Mouse (Mus musculus): ENCODE results near the gene Rabl3. TPM values are rescaled to one million over a fixed set of nuclear protein-coding genes. Genes with fewer than 3 reads are reported as not detected.

Gene Rabl3
- 34.4 and 36.3 TPM in 2 replicates for polyA plus RNA-seq (2014; fragmentation: Nextera tagmentation; extraction: Ambion mirVana)

- peak; percentile 98 for ATAC-seq (replicated peaks; ENCODE audit: insufficient number of reproducible peaks, low FRiP score, low TSS enrichment)
- peak within 1 kb of the TSS; percentile 93 for H3K27ac ChIP-seq (ENCODE audit: low read depth, low read length)
- H3K4me1 ChIP-seq (ENCODE audit: control insufficient read depth, insufficient read depth, low read length), result peaks cover 12% of the 10 kb centered on the region; the same call in 1 of the 2 replicates
- H3K9ac ChIP-seq (ENCODE audit: low read depth, low read length), result peak within 1 kb of the TSS; percentile 95
- 2% methylated on average over 41 of the region's 41 CpGs for WGBS (ENCODE audit: insufficient replicate concordance)
- H3K4me2 ChIP-seq, result peak within 1 kb of the TSS; percentile 77
- H3K36me3 ChIP-seq (ENCODE audit: control insufficient read depth, insufficient read depth, low read length), result peaks cover 8% of the 10 kb centered on the region
- no peaks in the 10 kb centered on the region for H3K9me3 ChIP-seq (replicated peaks; ENCODE audit: control insufficient read depth, low read length)
- H3K4me3 ChIP-seq (ENCODE audit: low read depth, low read length), result peak within 1 kb of the TSS; percentile 86
- H3K27me3 ChIP-seq (ENCODE audit: control insufficient read depth, insufficient read depth, low read length), result no peaks in the 10 kb centered on the region
Measured at GRCm38 (mm10) chr16:37539611-37540580, at the start of gene Rabl3, which contains the start of gene Gtf2e1. Gene Rabl3, plus strand, starts transcription at chr16:37539885. Gene Gtf2e1, minus strand, starts transcription at chr16:37539789.

- Histone ChIP-seq H3K36me3 (ENCODE audit: control insufficient read depth, insufficient read depth, low read length) (no peaks in the 10 kb centered on the region), H3K4me3 (ENCODE audit: low read depth, low read length) (no peak overlapping the region), H3K9me3 (replicated peaks; ENCODE audit: control insufficient read depth, low read length) (no peaks in the 10 kb centered on the region), H3K4me2 (no peak overlapping the region), H3K27me3 (ENCODE audit: control insufficient read depth, insufficient read depth, low read length) (no peaks in the 10 kb centered on the region), H3K4me1 (ENCODE audit: control insufficient read depth, insufficient read depth, low read length) (no peaks in the 10 kb centered on the region), H3K9ac (ENCODE audit: low read depth, low read length) (no peak overlapping the region), H3K27ac (ENCODE audit: low read depth, low read length) (no peak overlapping the region)
- ATAC-seq (replicated peaks; ENCODE audit: insufficient number of reproducible peaks, low FRiP score, low TSS enrichment), result no peak
- 81% methylated on average over 6 of the region's 6 CpGs for WGBS (ENCODE audit: insufficient replicate concordance)
Measured at GRCm38 (mm10) chr16:37495017-37495416, 44.7 kb upstream of the Rabl3 start.

GRCm38 (mm10) chr16:37498581-37498980 is 41.1 kb upstream of the Rabl3 start:
- no peaks in the 10 kb centered on the region for H3K9me3 ChIP-seq (replicated peaks; ENCODE audit: control insufficient read depth, low read length)
- no peak for ATAC-seq (replicated peaks; ENCODE audit: insufficient number of reproducible peaks, low FRiP score, low TSS enrichment)
- no peaks in the 10 kb centered on the region for H3K27me3 ChIP-seq (ENCODE audit: control insufficient read depth, insufficient read depth, low read length)
- H3K4me1 ChIP-seq (ENCODE audit: control insufficient read depth, insufficient read depth, low read length), result no peaks in the 10 kb centered on the region
- no peak overlapping the region for H3K27ac ChIP-seq (ENCODE audit: low read depth, low read length)
- H3K9ac ChIP-seq (ENCODE audit: low read depth, low read length), result no peak overlapping the region
- WGBS (ENCODE audit: insufficient replicate concordance), result 69% methylated on average over 9 of the region's 9 CpGs
- H3K36me3 ChIP-seq (ENCODE audit: control insufficient read depth, insufficient read depth, low read length), result no peaks in the 10 kb centered on the region
- no peak overlapping the region for H3K4me3 ChIP-seq (ENCODE audit: low read depth, low read length)
- H3K4me2 ChIP-seq, result no peak overlapping the region

- Histone ChIP-seq H3K9me3 (replicated peaks; ENCODE audit: control insufficient read depth, low read length) (no peaks in the 10 kb centered on the region), H3K27me3 (ENCODE audit: control insufficient read depth, insufficient read depth, low read length) (no peaks in the 10 kb centered on the region), H3K4me2 (no peak overlapping the region), H3K4me1 (ENCODE audit: control insufficient read depth, insufficient read depth, low read length) (no peaks in the 10 kb centered on the region), H3K36me3 (ENCODE audit: control insufficient read depth, insufficient read depth, low read length) (no peaks in the 10 kb centered on the region), H3K4me3 (ENCODE audit: low read depth, low read length) (no peak overlapping the region), H3K27ac (ENCODE audit: low read depth, low read length) (no peak overlapping the region), H3K9ac (ENCODE audit: low read depth, low read length) (no peak overlapping the region)
- 73% methylated on average over 1 of the region's 1 CpGs for WGBS (ENCODE audit: insufficient replicate concordance)
- ATAC-seq (replicated peaks; ENCODE audit: insufficient number of reproducible peaks, low FRiP score, low TSS enrichment), result no peak
Measured at GRCm38 (mm10) chr16:37504517-37504916, 35.2 kb upstream of the Rabl3 start.

GRCm38 (mm10) chr16:37506751-37507150 is 32.9 kb upstream of the Rabl3 start:
- no peak overlapping the region for H3K27ac ChIP-seq (ENCODE audit: low read depth, low read length)
- H3K9me3 ChIP-seq (replicated peaks; ENCODE audit: control insufficient read depth, low read length), result no peaks in the 10 kb centered on the region
- no peak for ATAC-seq (replicated peaks; ENCODE audit: insufficient number of reproducible peaks, low FRiP score, low TSS enrichment)
- H3K4me3 ChIP-seq (ENCODE audit: low read depth, low read length), result no peak overlapping the region
- H3K9ac ChIP-seq (ENCODE audit: low read depth, low read length), result no peak overlapping the region
- peaks cover 14% of the 10 kb centered on the region for H3K36me3 ChIP-seq (ENCODE audit: control insufficient read depth, insufficient read depth, low read length)
- H3K4me1 ChIP-seq (ENCODE audit: control insufficient read depth, insufficient read depth, low read length), result no peaks in the 10 kb centered on the region
- H3K4me2 ChIP-seq, result no peak overlapping the region
- WGBS (ENCODE audit: insufficient replicate concordance), result 54% methylated on average over 9 of the region's 9 CpGs
- no peaks in the 10 kb centered on the region for H3K27me3 ChIP-seq (ENCODE audit: control insufficient read depth, insufficient read depth, low read length)

GRCm38 (mm10) chr16:37511489-37511888 is 28.2 kb upstream of the Rabl3 start:
- 92% methylated on average over 15 of the region's 15 CpGs for WGBS (ENCODE audit: insufficient replicate concordance)
- no peak for ATAC-seq (replicated peaks; ENCODE audit: insufficient number of reproducible peaks, low FRiP score, low TSS enrichment)
- no peaks in the 10 kb centered on the region for H3K9me3 ChIP-seq (replicated peaks; ENCODE audit: control insufficient read depth, low read length)
- H3K4me2 ChIP-seq, result no peak overlapping the region
- H3K4me3 ChIP-seq (ENCODE audit: low read depth, low read length), result no peak overlapping the region
- no peak overlapping the region for H3K9ac ChIP-seq (ENCODE audit: low read depth, low read length)
- H3K27ac ChIP-seq (ENCODE audit: low read depth, low read length), result no peak overlapping the region
- H3K27me3 ChIP-seq (ENCODE audit: control insufficient read depth, insufficient read depth, low read length), result no peaks in the 10 kb centered on the region
- peaks cover 22% of the 10 kb centered on the region for H3K36me3 ChIP-seq (ENCODE audit: control insufficient read depth, insufficient read depth, low read length)
- no peaks in the 10 kb centered on the region for H3K4me1 ChIP-seq (ENCODE audit: control insufficient read depth, insufficient read depth, low read length)

GRCm38 (mm10) chr16:37514644-37515043 is 25.0 kb upstream of the Rabl3 start:
- Histone ChIP-seq H3K4me3 (ENCODE audit: low read depth, low read length) (no peak overlapping the region), H3K36me3 (ENCODE audit: control insufficient read depth, insufficient read depth, low read length) (peaks cover 26% of the 10 kb centered on the region), H3K9me3 (replicated peaks; ENCODE audit: control insufficient read depth, low read length) (no peaks in the 10 kb centered on the region), H3K4me2 (no peak overlapping the region), H3K9ac (ENCODE audit: low read depth, low read length) (no peak overlapping the region), H3K27ac (ENCODE audit: low read depth, low read length) (no peak overlapping the region), H3K27me3 (ENCODE audit: control insufficient read depth, insufficient read depth, low read length) (no peaks in the 10 kb centered on the region), H3K4me1 (ENCODE audit: control insufficient read depth, insufficient read depth, low read length) (no peaks in the 10 kb centered on the region)
- no peak for ATAC-seq (replicated peaks; ENCODE audit: insufficient number of reproducible peaks, low FRiP score, low TSS enrichment)
- WGBS (ENCODE audit: insufficient replicate concordance), result 86% methylated on average over 8 of the region's 8 CpGs

- WGBS (ENCODE audit: insufficient replicate concordance), result 80% methylated on average over 6 of the region's 6 CpGs
- ATAC-seq (replicated peaks; ENCODE audit: insufficient number of reproducible peaks, low FRiP score, low TSS enrichment), result no peak
- peaks cover 29% of the 10 kb centered on the region for H3K36me3 ChIP-seq (ENCODE audit: control insufficient read depth, insufficient read depth, low read length)
- no peak overlapping the region for H3K4me2 ChIP-seq
- peaks cover 5% of the 10 kb centered on the region; the same call in 1 of the 2 replicates for H3K9me3 ChIP-seq (replicated peaks; ENCODE audit: control insufficient read depth, low read length)
- no peaks in the 10 kb centered on the region for H3K27me3 ChIP-seq (ENCODE audit: control insufficient read depth, insufficient read depth, low read length)
- H3K27ac ChIP-seq (ENCODE audit: low read depth, low read length), result no peak overlapping the region
- no peak overlapping the region for H3K4me3 ChIP-seq (ENCODE audit: low read depth, low read length)
- no peaks in the 10 kb centered on the region for H3K4me1 ChIP-seq (ENCODE audit: control insufficient read depth, insufficient read depth, low read length)
- H3K9ac ChIP-seq (ENCODE audit: low read depth, low read length), result no peak overlapping the region
Measured at GRCm38 (mm10) chr16:37516376-37516993, 23.2 kb upstream of the Rabl3 start.
